Mouse (Mus musculus): Measurements from ENCODE around the gene A730049H05Rik. TPM values are rescaled to one million over a fixed set of nuclear protein-coding genes. Genes with fewer than 3 reads are reported as not detected.

Gene A730049H05Rik
- polyA plus RNA-seq, 1 experiment, result 0.18 TPM

GRCm38 (mm10) chr6:92829148-92829547, 12.9 kb downstream of the A730049H05Rik start:
- no peak for DNase-seq
- Histone ChIP-seq H3K4me3 (replicated peaks; ENCODE audit: insufficient read depth, low read depth, low read length) (no peak overlapping the region), H3K27ac (ENCODE audit: insufficient read depth, low read length) (no peak overlapping the region), H3K4me1 (ENCODE audit: control insufficient read depth, insufficient read depth, low read length) (no peaks in the 10 kb centered on the region), H3K27me3 (ENCODE audit: control insufficient read depth, insufficient read depth, low read length) (no peaks in the 10 kb centered on the region)
- TF ChIP-seq POLR2A (IDR thresholded peaks at IDR 0.05; ENCODE audit: borderline replicate concordance, insufficient read depth, low read length), result no peak
- TF ChIP-seq CTCF (IDR thresholded peaks at IDR 0.05; ENCODE audit: borderline replicate concordance, insufficient read depth, low read depth, low read length), result no peak
- WGBS, result over 99% methylated on average over 2 of the region's 2 CpGs

GRCm38 (mm10) chr6:92831106-92831505, 14.8 kb downstream of the A730049H05Rik start:
- DNase-seq, result no peak
- H3K27me3 ChIP-seq (ENCODE audit: control insufficient read depth, insufficient read depth, low read length), result no peaks in the 10 kb centered on the region
- no peak overlapping the region for H3K27ac ChIP-seq (ENCODE audit: insufficient read depth, low read length)
- TF ChIP-seq CTCF (IDR thresholded peaks at IDR 0.05; ENCODE audit: borderline replicate concordance, insufficient read depth, low read depth, low read length), result no peak
- TF ChIP-seq POLR2A (IDR thresholded peaks at IDR 0.05; ENCODE audit: borderline replicate concordance, insufficient read depth, low read length), result no peak
- no peaks in the 10 kb centered on the region for H3K4me1 ChIP-seq (ENCODE audit: control insufficient read depth, insufficient read depth, low read length)
- no peak overlapping the region for H3K4me3 ChIP-seq (replicated peaks; ENCODE audit: insufficient read depth, low read depth, low read length)
- 47% methylated on average over 2 of the region's 2 CpGs for WGBS

- 67% methylated on average over 2 of the region's 2 CpGs for WGBS
- TF ChIP-seq POLR2A (IDR thresholded peaks at IDR 0.05; ENCODE audit: borderline replicate concordance, insufficient read depth, low read length) (no peak), CTCF (IDR thresholded peaks at IDR 0.05; ENCODE audit: borderline replicate concordance, insufficient read depth, low read depth, low read length) (no peak)
- H3K4me3 ChIP-seq (replicated peaks; ENCODE audit: insufficient read depth, low read depth, low read length), result no peak overlapping the region
- no peaks in the 10 kb centered on the region for H3K27me3 ChIP-seq (ENCODE audit: control insufficient read depth, insufficient read depth, low read length)
- H3K4me1 ChIP-seq (ENCODE audit: control insufficient read depth, insufficient read depth, low read length), result no peaks in the 10 kb centered on the region
- no peak for DNase-seq
- H3K27ac ChIP-seq (ENCODE audit: insufficient read depth, low read length), result no peak overlapping the region
Observed at GRCm38 (mm10) chr6:92842000-92842399, 25.7 kb downstream of the A730049H05Rik start.

- Histone ChIP-seq H3K4me1 (ENCODE audit: control insufficient read depth, insufficient read depth, low read length) (no peaks in the 10 kb centered on the region), H3K27ac (ENCODE audit: insufficient read depth, low read length) (no peak overlapping the region), H3K27me3 (ENCODE audit: control insufficient read depth, insufficient read depth, low read length) (no peaks in the 10 kb centered on the region), H3K4me3 (replicated peaks; ENCODE audit: insufficient read depth, low read depth, low read length) (no peak overlapping the region)
- TF ChIP-seq CTCF (IDR thresholded peaks at IDR 0.05; ENCODE audit: borderline replicate concordance, insufficient read depth, low read depth, low read length) (no peak), POLR2A (IDR thresholded peaks at IDR 0.05; ENCODE audit: borderline replicate concordance, insufficient read depth, low read length) (no peak)
- DNase-seq, result no peak
- 83% methylated on average over 2 of the region's 2 CpGs for WGBS
Observed at GRCm38 (mm10) chr6:92843474-92843873, 27.2 kb downstream of the A730049H05Rik start.

GRCm38 (mm10) chr6:92845898-92846297, 29.6 kb downstream of the A730049H05Rik start:
- no peak overlapping the region for H3K4me3 ChIP-seq (replicated peaks; ENCODE audit: insufficient read depth, low read depth, low read length)
- TF ChIP-seq CTCF (IDR thresholded peaks at IDR 0.05; ENCODE audit: borderline replicate concordance, insufficient read depth, low read depth, low read length), result no peak
- no peak for TF ChIP-seq POLR2A (IDR thresholded peaks at IDR 0.05; ENCODE audit: borderline replicate concordance, insufficient read depth, low read length)
- H3K27ac ChIP-seq (ENCODE audit: insufficient read depth, low read length), result no peak overlapping the region
- H3K4me1 ChIP-seq (ENCODE audit: control insufficient read depth, insufficient read depth, low read length), result 0 out of 2 replicates have a peak, but pooled peaks cover 2% of the 10 kb centered on the region
- H3K27me3 ChIP-seq (ENCODE audit: control insufficient read depth, insufficient read depth, low read length), result no peaks in the 10 kb centered on the region
- DNase-seq, result no peak
- 93% methylated on average over 8 of the region's 8 CpGs for WGBS

- Histone ChIP-seq H3K27me3 (ENCODE audit: control insufficient read depth, insufficient read depth, low read length) (no peaks in the 10 kb centered on the region), H3K27ac (ENCODE audit: insufficient read depth, low read length) (no peak overlapping the region), H3K4me3 (replicated peaks; ENCODE audit: insufficient read depth, low read depth, low read length) (no peak overlapping the region), H3K4me1 (ENCODE audit: control insufficient read depth, insufficient read depth, low read length) (0 out of 2 replicates have a peak, but pooled peaks cover 2% of the 10 kb centered on the region)
- no peak for TF ChIP-seq CTCF (IDR thresholded peaks at IDR 0.05; ENCODE audit: borderline replicate concordance, insufficient read depth, low read depth, low read length)
- no peak for TF ChIP-seq POLR2A (IDR thresholded peaks at IDR 0.05; ENCODE audit: borderline replicate concordance, insufficient read depth, low read length)
- DNase-seq, result no peak
- 64% methylated on average over 4 of the region's 4 CpGs for WGBS
Observed at GRCm38 (mm10) chr6:92846614-92847013, 30.3 kb downstream of the A730049H05Rik start.

GRCm38 (mm10) chr6:92849208-92849607, 32.9 kb downstream of the A730049H05Rik start:
- no peak for TF ChIP-seq CTCF (IDR thresholded peaks at IDR 0.05; ENCODE audit: borderline replicate concordance, insufficient read depth, low read depth, low read length)
- TF ChIP-seq POLR2A (IDR thresholded peaks at IDR 0.05; ENCODE audit: borderline replicate concordance, insufficient read depth, low read length), result no peak

GRCm38 (mm10) chr6:92850250-92850649, 34.0 kb downstream of the A730049H05Rik start:
- DNase-seq, result peak in 1 of 2 experiments; percentile 36
- 0 out of 2 replicates have a peak, but pooled peaks cover 2% of the 10 kb centered on the region for H3K4me1 ChIP-seq (ENCODE audit: control insufficient read depth, insufficient read depth, low read length)
- H3K4me3 ChIP-seq (replicated peaks; ENCODE audit: insufficient read depth, low read depth, low read length), result no peak overlapping the region
- H3K27ac ChIP-seq (ENCODE audit: insufficient read depth, low read length), result no peak overlapping the region
- H3K27me3 ChIP-seq (ENCODE audit: control insufficient read depth, insufficient read depth, low read length), result no peaks in the 10 kb centered on the region
- WGBS, result 5% methylated on average over 5 of the region's 5 CpGs
- no peak for TF ChIP-seq POLR2A (IDR thresholded peaks at IDR 0.05; ENCODE audit: borderline replicate concordance, insufficient read depth, low read length)
- no peak for TF ChIP-seq CTCF (IDR thresholded peaks at IDR 0.05; ENCODE audit: borderline replicate concordance, insufficient read depth, low read depth, low read length)

More at GRCm38 (mm10) chr6:92849208-92849607, 32.9 kb downstream of the A730049H05Rik start:
- DNase-seq, result no peak
- Histone ChIP-seq H3K27ac (ENCODE audit: insufficient read depth, low read length) (no peak overlapping the region), H3K27me3 (ENCODE audit: control insufficient read depth, insufficient read depth, low read length) (no peaks in the 10 kb centered on the region), H3K4me1 (ENCODE audit: control insufficient read depth, insufficient read depth, low read length) (0 out of 2 replicates have a peak, but pooled peaks cover 2% of the 10 kb centered on the region), H3K4me3 (replicated peaks; ENCODE audit: insufficient read depth, low read depth, low read length) (no peak overlapping the region)
- WGBS, result 30% methylated on average over 9 of the region's 9 CpGs

Data from cerebellum, adult 2 months (tissue).